Mouse (Mus musculus) mouse embryonic stem cell (cell line): ENCODE data around the gene Gm13103.
"Not testable (repeated sequence)": the region's sequence is repeated elsewhere in the genome, so short reads cannot be mapped to it uniquely, and the experiment has no call there.

Experiments used
- in situ Hi-C, 2 experiments: fragments of 300-500 bp; cut with MboI; formaldehyde crosslinking; loops; 1 replicate in 1 of 2; 3 replicates in 1 of 2; pipeline ENCODE4 v1.14.3; 2019 to 2020; ENCODE audit warnings: low sequenced_read_pairs in 2 of 2, low pct_unique_long_range_greater_than_20kb in 1 of 2, mixed read lengths in 1 of 2; ENCODE audit not compliant: unreplicated experiment in 1 of 2

The Gm13103 gene

DNA sequence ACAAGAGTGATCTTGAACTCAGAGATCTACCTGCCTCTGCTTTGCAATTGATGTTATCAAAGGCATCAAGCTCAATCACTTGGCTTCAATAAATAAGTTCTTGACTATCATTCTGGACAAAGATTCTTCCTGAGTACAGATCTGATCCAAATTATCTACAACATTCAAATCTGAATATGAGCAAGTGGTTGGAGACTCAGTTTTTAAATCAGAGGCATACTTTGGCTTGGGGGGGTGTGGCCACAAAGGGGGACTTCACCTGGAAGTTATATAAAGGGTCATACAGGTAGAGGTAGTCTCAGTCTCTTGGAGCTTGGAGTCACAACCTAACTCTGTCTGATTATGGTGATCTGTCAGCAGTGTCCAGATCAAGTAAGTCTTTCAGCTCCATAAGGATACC lies at the start of gene Gm13103:
Gm13103 (plus strand) TSS at position 301 of the 400 bp plus-strand sequence.
- in situ Hi-C loops: loop anchor here in 1 of 2 experiments (25.0 kb wide), 1 partner anchor 316 kb away; the partner anchor contains the start of gene Oog3

DNA sequence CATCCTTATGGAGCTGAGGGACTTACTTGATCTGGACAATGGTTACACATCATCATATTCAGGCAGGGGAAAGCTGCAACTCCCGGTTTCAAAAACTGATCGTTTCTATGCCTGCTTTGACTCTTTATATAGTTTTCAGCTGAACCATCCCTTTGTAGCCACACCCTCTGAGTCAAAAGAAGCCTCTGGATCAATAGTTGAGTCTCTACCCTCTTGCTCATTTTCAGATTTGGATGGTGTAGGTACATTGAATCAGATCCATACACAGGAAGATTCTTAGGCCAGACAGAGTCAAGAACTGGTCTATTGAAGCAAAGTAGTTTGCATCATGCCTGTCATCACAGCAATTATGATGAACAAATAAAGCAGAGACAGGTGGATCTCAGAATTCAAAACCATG lies 30.3 kb upstream of the Gm13103 start, which contains the start of gene Gm13084:
Gm13084 (minus strand) TSS at position 101 of the 400 bp plus-strand sequence.
- in situ Hi-C loops: no loop called here

DNA sequence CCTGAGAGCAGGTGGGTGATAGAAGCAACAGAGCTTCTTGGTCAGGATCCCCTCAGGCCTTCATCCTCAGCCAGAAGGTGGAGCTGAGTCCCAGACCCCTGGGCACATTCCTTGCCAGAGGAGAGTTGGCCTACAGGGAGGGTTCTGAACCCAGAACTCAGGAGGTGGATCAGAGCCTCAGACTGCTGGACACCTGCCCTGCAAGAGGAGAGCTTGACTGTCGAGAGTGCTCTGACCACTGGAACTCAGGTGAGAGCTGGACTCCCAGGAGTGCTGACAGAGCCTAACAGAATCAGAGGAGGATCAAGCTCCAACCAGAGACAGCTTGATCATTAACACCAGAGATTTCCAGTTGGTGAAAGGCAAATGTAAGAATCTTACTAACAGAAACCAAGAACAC lies 36.1 kb downstream of the Gm13103 start:
- in situ Hi-C loops: not testable (repeated sequence)

DNA sequence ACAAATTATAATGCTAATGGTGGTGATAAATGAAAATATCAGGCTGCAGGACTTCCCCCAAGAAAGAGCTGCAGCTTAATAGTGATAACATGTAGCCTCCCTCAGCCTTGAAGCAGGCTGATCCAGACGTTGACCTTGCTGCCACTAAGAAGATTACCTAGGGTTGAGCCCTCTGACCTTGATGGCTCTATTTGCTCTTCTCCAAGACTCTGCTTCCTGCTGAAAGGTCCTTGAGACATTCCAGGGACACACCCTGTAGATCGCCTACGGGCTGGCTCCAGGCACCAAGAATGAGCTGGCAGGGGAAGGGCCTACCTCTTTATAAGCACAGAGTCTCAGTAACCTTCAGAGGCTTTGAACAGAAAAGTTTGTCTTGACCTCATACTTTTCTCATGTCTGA lies 48.1 kb downstream of the Gm13103 start:
- in situ Hi-C loops: not testable (repeated sequence)

DNA sequence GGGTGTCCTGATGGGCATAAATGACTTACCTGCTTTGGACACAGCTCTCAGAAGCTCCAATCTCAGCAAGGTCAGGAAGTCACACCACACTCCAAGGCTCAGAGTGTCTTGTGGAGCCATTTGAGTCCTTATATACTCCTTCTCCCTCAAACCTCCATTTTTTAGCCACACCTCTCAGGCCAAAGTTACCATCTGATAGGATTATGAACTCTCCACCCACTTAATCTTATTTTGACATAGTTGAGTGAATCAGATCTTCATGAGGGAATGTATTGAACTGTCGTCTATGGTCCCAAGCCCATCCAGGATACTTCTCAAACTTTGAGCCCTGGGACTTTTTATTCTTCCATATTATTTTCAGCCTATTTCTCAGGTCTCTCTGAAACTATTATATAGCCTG lies 54.0 kb downstream of the Gm13103 start, which contains the start of gene Pramef6:
Pramef6 (minus strand) TSS at position 101 of the 400 bp plus-strand sequence.
- in situ Hi-C loops: not testable (repeated sequence)
